Mouse (Mus musculus) midbrain, embryonic 13.5 days (tissue): ENCODE measurements around the gene Morn5. TPM values are rescaled to one million over a fixed set of nuclear protein-coding genes. Genes with fewer than 3 reads are reported as not detected.

Experiments
- ATAC-seq: fragments of 200-750 bp; cut with Nextera tagmentation; 2 replicates; pipeline ENCODE4 v1.8.0; 2017; ENCODE audit warnings: mild to moderate bottlenecking, moderate TSS enrichment, moderate library complexity
- H3K27ac ChIP-seq: fragments of 300-500 bp; sonication (generic); 2 replicates; pipeline ENCODE4 v1.5.1; 2015; ENCODE audit warnings: inconsistent platforms, mild to moderate bottlenecking, moderate library complexity
- H3K27me3 ChIP-seq: fragments of 300-500 bp; sonication (generic); 2 replicates; pipeline ENCODE4 v1.6.1; 2015; ENCODE audit warnings: mild to moderate bottlenecking, inconsistent platforms
- H3K36me3 ChIP-seq: fragments of 300-500 bp; sonication (generic); 2 replicates; pipeline ENCODE4 v1.6.1; 2015; ENCODE audit warnings: mild to moderate bottlenecking, inconsistent platforms
- H3K4me1 ChIP-seq: fragments of 300-500 bp; sonication (generic); replicated peaks from 2 replicates; pipeline ENCODE4 v1.6.1; 2015; ENCODE audit warnings: inconsistent platforms
- H3K4me2 ChIP-seq: fragments of 300-500 bp; sonication (generic); replicated peaks from 2 replicates; pipeline ENCODE4 v1.6.1; 2015; ENCODE audit warnings: moderate library complexity, mild to moderate bottlenecking, inconsistent platforms
- H3K4me3 ChIP-seq: fragments of 300-500 bp; sonication (generic); replicated peaks from 2 replicates; pipeline ENCODE4 v1.5.1; 2015; ENCODE audit warnings: mild to moderate bottlenecking, inconsistent platforms
- H3K9ac ChIP-seq: fragments of 300-500 bp; sonication (generic); replicated peaks from 2 replicates; pipeline ENCODE4 v1.6.1; 2015; ENCODE audit warnings: mild to moderate bottlenecking, inconsistent platforms
- H3K9me3 ChIP-seq: fragments of 300-500 bp; sonication (generic); 2 replicates; pipeline ENCODE4 v1.6.1; 2016; ENCODE audit warnings: mild to moderate bottlenecking, inconsistent platforms
- WGBS: fragments of 180-500 bp; shearing (Covaris S2); methylation state at CpG from one replicate; pipeline ENCODE4 v1.1.7; 2015; 5-methylcytosine and 5-hydroxymethylcytosine counted together
- polyA plus RNA-seq: library from polyadenylated mRNA; unstranded; fragments of >200 nt; fragmentation: Nextera tagmentation; extraction: Ambion mirVana; gene quantifications from 2 replicates; pipeline ENCODE4 v1.2.1, GENCODE M21; 2015

Morn5 gene
- polyA plus RNA-seq, 1 experiment from 2014 or later, result 1.2 TPM

- H3K27me3 ChIP-seq, result no peaks in the 10 kb centered on the region
- 85% methylated on average over 5 of the region's 5 CpGs for WGBS
- H3K27ac ChIP-seq, result no peak overlapping the region
- no peak for ATAC-seq
- H3K4me1 ChIP-seq, result peaks cover 11% of the 10 kb centered on the region
- H3K36me3 ChIP-seq, result no peaks in the 10 kb centered on the region
- no peaks in the 10 kb centered on the region for H3K9me3 ChIP-seq
- no peak overlapping the region for H3K4me2 ChIP-seq
- H3K9ac ChIP-seq, result no peak overlapping the region
- H3K4me3 ChIP-seq, result no peak overlapping the region
These were observed 26.0 kb downstream of the Morn5 start for GRCm38 (mm10) chr2:36075210-36075609.

- Histone ChIP-seq H3K9me3 (no peaks in the 10 kb centered on the region), H3K27me3 (no peaks in the 10 kb centered on the region), H3K4me2 (peak overlapping the region; percentile 38), H3K4me1 (peaks cover 11% of the 10 kb centered on the region), H3K4me3 (peak overlapping the region; percentile 7; the same call in 1 of the 2 replicates), H3K9ac (no peak overlapping the region; the same call in 1 of the 2 replicates), H3K27ac (no peak overlapping the region), H3K36me3 (no peaks in the 10 kb centered on the region)
- ATAC-seq, result peak; percentile 73
- WGBS, result 26% methylated on average over 11 of the region's 11 CpGs
These were observed 28.0 kb downstream of the Morn5 start for GRCm38 (mm10) chr2:36077160-36077761.

GRCm38 (mm10) chr2:36081446-36081845 lies 32.2 kb downstream of the Morn5 start:
- Histone ChIP-seq H3K4me3 (no peak overlapping the region), H3K9ac (no peak overlapping the region), H3K4me1 (peaks cover 11% of the 10 kb centered on the region), H3K36me3 (no peaks in the 10 kb centered on the region), H3K9me3 (no peaks in the 10 kb centered on the region), H3K4me2 (no peak overlapping the region), H3K27ac (no peak overlapping the region), H3K27me3 (peaks cover 4% of the 10 kb centered on the region; the same call in 1 of the 2 replicates)
- no peak for ATAC-seq
- 40% methylated on average over 9 of the region's 9 CpGs for WGBS

- Histone ChIP-seq H3K9me3 (no peaks in the 10 kb centered on the region), H3K36me3 (no peaks in the 10 kb centered on the region), H3K9ac (no peak overlapping the region), H3K27ac (no peak overlapping the region), H3K4me3 (no peak overlapping the region), H3K4me1 (no peaks in the 10 kb centered on the region), H3K4me2 (no peak overlapping the region), H3K27me3 (peaks cover 16% of the 10 kb centered on the region)
- ATAC-seq, result no peak
- WGBS, result 85% methylated on average over 9 of the region's 9 CpGs
These were observed 33.7 kb downstream of the Morn5 start for GRCm38 (mm10) chr2:36082802-36083580.

- ATAC-seq, result no peak
- WGBS, result 94% methylated on average over 1 of the region's 1 CpGs
These were observed 35.8 kb downstream of the Morn5 start for GRCm38 (mm10) chr2:36085041-36085440.

GRCm38 (mm10) chr2:36089190-36089589 lies 39.9 kb downstream of the Morn5 start:
- Histone ChIP-seq H3K9ac (no peak overlapping the region), H3K27me3 (peaks cover 78% of the 10 kb centered on the region), H3K4me1 (peaks cover 15% of the 10 kb centered on the region), H3K4me2 (no peak overlapping the region), H3K4me3 (no peak overlapping the region), H3K36me3 (no peaks in the 10 kb centered on the region), H3K27ac (no peak overlapping the region), H3K9me3 (no peaks in the 10 kb centered on the region)
- 30% methylated on average over 3 of the region's 3 CpGs for WGBS
- ATAC-seq, result no peak

More at GRCm38 (mm10) chr2:36085041-36085440, 35.8 kb downstream of the Morn5 start:
- H3K9ac ChIP-seq, result no peak overlapping the region
- H3K36me3 ChIP-seq, result no peaks in the 10 kb centered on the region
- H3K4me1 ChIP-seq, result no peaks in the 10 kb centered on the region
- no peak overlapping the region for H3K4me2 ChIP-seq
- H3K9me3 ChIP-seq, result no peaks in the 10 kb centered on the region
- H3K27ac ChIP-seq, result no peak overlapping the region
- H3K4me3 ChIP-seq, result no peak overlapping the region
- peaks cover 37% of the 10 kb centered on the region for H3K27me3 ChIP-seq

- WGBS, result under 1% methylated on average over 70 of the region's 70 CpGs
- Histone ChIP-seq H3K4me2 (peak overlapping the region; percentile 69), H3K27ac (no peak overlapping the region), H3K9me3 (no peaks in the 10 kb centered on the region), H3K4me1 (peaks cover 15% of the 10 kb centered on the region), H3K9ac (0 out of 2 replicates have a peak overlapping the region, but pooled peaks have one; percentile 40), H3K27me3 (peaks cover 96% of the 10 kb centered on the region), H3K4me3 (peak overlapping the region; percentile 42), H3K36me3 (no peaks in the 10 kb centered on the region)
- ATAC-seq, result peak; percentile 82
These were observed 41.8 kb downstream of the Morn5 start for GRCm38 (mm10) chr2:36090853-36091741.

- WGBS, result 3% methylated on average over 4 of the region's 4 CpGs
- H3K27me3 ChIP-seq, result peaks cover 99% of the 10 kb centered on the region
- no peak overlapping the region for H3K4me2 ChIP-seq
- no peak for ATAC-seq
- H3K4me3 ChIP-seq, result no peak overlapping the region
- H3K9me3 ChIP-seq, result no peaks in the 10 kb centered on the region
- no peak overlapping the region for H3K9ac ChIP-seq
- peaks cover 15% of the 10 kb centered on the region for H3K4me1 ChIP-seq
- no peaks in the 10 kb centered on the region for H3K36me3 ChIP-seq
- no peak overlapping the region for H3K27ac ChIP-seq
These were observed 43.5 kb downstream of the Morn5 start for GRCm38 (mm10) chr2:36092748-36093147.

- no peak for ATAC-seq
These were observed 44.0 kb downstream of the Morn5 start for GRCm38 (mm10) chr2:36093301-36093700.

GRCm38 (mm10) chr2:36093914-36094475 lies 44.7 kb downstream of the Morn5 start:
- no peaks in the 10 kb centered on the region for H3K9me3 ChIP-seq
- peaks cover 15% of the 10 kb centered on the region for H3K4me1 ChIP-seq
- H3K36me3 ChIP-seq, result no peaks in the 10 kb centered on the region
- WGBS, result 2% methylated on average over 31 of the region's 31 CpGs
- H3K9ac ChIP-seq, result no peak overlapping the region
- no peak for ATAC-seq
- no peak overlapping the region for H3K4me2 ChIP-seq
- no peak overlapping the region for H3K27ac ChIP-seq
- H3K27me3 ChIP-seq, result peaks cover 100% of the 10 kb centered on the region
- no peak overlapping the region for H3K4me3 ChIP-seq

More at GRCm38 (mm10) chr2:36093301-36093700, 44.0 kb downstream of the Morn5 start:
- Histone ChIP-seq H3K4me2 (no peak overlapping the region), H3K9ac (no peak overlapping the region), H3K4me3 (no peak overlapping the region), H3K27me3 (peaks cover 100% of the 10 kb centered on the region), H3K4me1 (peaks cover 15% of the 10 kb centered on the region), H3K36me3 (no peaks in the 10 kb centered on the region), H3K9me3 (no peaks in the 10 kb centered on the region), H3K27ac (no peak overlapping the region)
- WGBS, result 16% methylated on average over 7 of the region's 7 CpGs

- H3K27ac ChIP-seq, result no peak overlapping the region
- H3K4me1 ChIP-seq, result peaks cover 1% of the 10 kb centered on the region
- H3K27me3 ChIP-seq, result peaks cover 100% of the 10 kb centered on the region
- no peak for ATAC-seq
- H3K4me2 ChIP-seq, result no peak overlapping the region
- no peaks in the 10 kb centered on the region for H3K9me3 ChIP-seq
- 2% methylated on average over 18 of the region's 18 CpGs for WGBS
- no peaks in the 10 kb centered on the region for H3K36me3 ChIP-seq
- H3K9ac ChIP-seq, result no peak overlapping the region
- H3K4me3 ChIP-seq, result no peak overlapping the region
These were observed 48.0 kb downstream of the Morn5 start for GRCm38 (mm10) chr2:36097129-36097815.
